Mouse (Mus musculus) central nervous system, embryonic 18 days (tissue): ENCODE results near the gene Gm9972. TPM values are rescaled to one million over a fixed set of nuclear protein-coding genes. Genes with fewer than 3 reads are reported as not detected.

Experiments
- polyA plus RNA-seq: library from polyadenylated mRNA; depleted of rRNA; stranded (reverse); fragments of >200 nt; gene quantifications from 2 replicates; pipeline ENCODE4 v1.2.3, GENCODE M21; 2012; rRNA removed

The Gm9972 gene
- not detected in 2 replicates for polyA plus RNA-seq

DNA sequence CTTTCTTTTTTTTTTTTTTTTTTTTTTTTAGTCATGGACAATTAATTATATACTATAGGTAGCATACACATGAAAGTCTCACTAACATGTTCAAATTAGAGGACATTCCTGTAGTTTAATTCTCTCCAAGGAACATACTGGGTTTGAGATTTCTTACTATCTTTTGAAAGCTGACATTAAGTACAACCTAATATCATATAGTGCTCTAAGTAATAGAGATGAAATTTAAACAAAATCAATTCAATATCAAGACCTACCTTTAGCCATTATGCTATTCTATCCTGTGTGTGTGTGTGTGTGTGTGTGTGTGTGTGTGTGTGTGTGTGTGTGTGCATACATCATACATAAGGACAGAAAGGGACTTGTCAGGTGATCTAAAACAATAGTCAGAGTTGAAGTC is at the start of gene Gm9972:
Gene Gm9972 (plus strand): TSS at position 301 of the 400 bp plus-strand sequence.

Other genes starting within 250 kb of the Gm9972 start
- 0.39 and 0.51 TPM in 2 replicates for gene Atp10b, start 114.1 kb downstream of the Gm9972 start, polyA plus RNA-seq